Mouse (Mus musculus) spleen, adult 2 months (tissue): ENCODE data around the gene Bhlhe41. TPM values are rescaled to one million over a fixed set of nuclear protein-coding genes. Genes with fewer than 3 reads are reported as not detected.

Experiments used
- DNase-seq, 2 experiments: peaks; one replicate each; pipeline versions ENCODE4 v3.0.0 to v3.0.0-alpha.2; 2012 to 2021; ENCODE audit warnings: low spot score in 2 of 2, low read depth in 1 of 2
- H3K27ac ChIP-seq: fragments of 200-500 bp; 2 replicates; pipeline ENCODE4 v1.5.1; 2012; ENCODE audit warnings: low read length, inconsistent platforms; ENCODE audit not compliant: insufficient read depth
- H3K27me3 ChIP-seq: fragments of 200-500 bp; 2 replicates; pipeline ENCODE4 v1.6.1; 2012; ENCODE audit warnings: mild to moderate bottlenecking, moderate library complexity, low read length, inconsistent platforms; ENCODE audit not compliant: control insufficient read depth, insufficient read depth
- H3K36me3 ChIP-seq: fragments of 200-500 bp; 2 replicates; pipeline ENCODE4 v1.6.1; 2012; ENCODE audit warnings: mild to moderate bottlenecking, low read length, inconsistent platforms; ENCODE audit not compliant: control insufficient read depth, insufficient read depth
- H3K4me1 ChIP-seq: fragments of 200-500 bp; 2 replicates; pipeline ENCODE4 v1.6.1; 2011; ENCODE audit warnings: inconsistent platforms; ENCODE audit not compliant: control insufficient read depth, insufficient read depth, insufficient read length
- H3K4me3 ChIP-seq: fragments of 200-500 bp; 2 replicates; pipeline ENCODE4 v1.5.1; 2011; ENCODE audit warnings: mild to moderate bottlenecking, inconsistent platforms; ENCODE audit not compliant: insufficient read depth, insufficient read length; ENCODE audit errors: extremely low read depth
- CTCF ChIP-seq: fragments of 200-500 bp; IDR thresholded peaks from 2 replicates; pipeline ENCODE4 v1.5.1; 2011; ENCODE audit warnings: mild to moderate bottlenecking, inconsistent platforms; ENCODE audit not compliant: insufficient read depth, insufficient read length, insufficient replicate concordance; ENCODE audit errors: extremely low read depth
- POLR2A ChIP-seq: fragments of 200-500 bp; IDR thresholded peaks from 2 replicates; pipeline ENCODE4 v1.6.1; 2011; ENCODE audit warnings: low read depth, low read length, inconsistent platforms
- WGBS: fragments of 180-500 bp; shearing (Covaris S2); methylation state at CpG from one replicate; pipeline ENCODE4 v1.1.7; 2018; 5-methylcytosine and 5-hydroxymethylcytosine counted together
- polyA plus RNA-seq: library from polyadenylated mRNA; depleted of rRNA; stranded (reverse); fragments of >200 nt; gene quantifications from 2 replicates; pipeline ENCODE4 v1.2.3, GENCODE M21; 2012

Bhlhe41 gene
- polyA plus RNA-seq, 1 experiment = 5.8 TPM

DNA sequence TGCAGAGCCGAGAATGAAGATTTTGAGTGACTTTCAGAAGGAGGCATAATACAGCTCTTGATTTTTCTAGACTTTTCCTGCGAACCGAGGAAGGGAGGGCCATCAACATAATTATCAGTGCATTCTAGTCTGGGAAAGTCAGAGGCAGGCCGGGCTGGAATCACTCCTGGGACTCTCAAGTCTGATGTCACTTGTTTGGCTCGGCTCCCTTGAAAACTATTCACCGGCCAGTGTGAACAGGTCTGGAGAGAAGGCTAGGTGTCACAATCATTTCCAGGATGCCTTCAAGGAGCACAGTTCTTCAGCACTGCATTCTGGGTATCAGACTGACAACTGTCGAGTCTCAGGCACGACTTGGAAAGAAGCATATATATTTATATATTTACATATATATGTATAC, 20.9 kb upstream of the Bhlhe41 start:
- H3K27ac ChIP-seq = no peak overlapping the region
- peaks cover 9% of the 10 kb centered on the region for H3K4me1 ChIP-seq
- WGBS = 87% methylated on average over 8 of the region's 8 CpGs
- no peaks in the 10 kb centered on the region for H3K27me3 ChIP-seq
- no peak for DNase-seq
- H3K36me3 ChIP-seq = no peaks in the 10 kb centered on the region
- H3K4me3 ChIP-seq = no peak overlapping the region
- TF ChIP-seq POLR2A (no peak), CTCF (no peak)

DNA sequence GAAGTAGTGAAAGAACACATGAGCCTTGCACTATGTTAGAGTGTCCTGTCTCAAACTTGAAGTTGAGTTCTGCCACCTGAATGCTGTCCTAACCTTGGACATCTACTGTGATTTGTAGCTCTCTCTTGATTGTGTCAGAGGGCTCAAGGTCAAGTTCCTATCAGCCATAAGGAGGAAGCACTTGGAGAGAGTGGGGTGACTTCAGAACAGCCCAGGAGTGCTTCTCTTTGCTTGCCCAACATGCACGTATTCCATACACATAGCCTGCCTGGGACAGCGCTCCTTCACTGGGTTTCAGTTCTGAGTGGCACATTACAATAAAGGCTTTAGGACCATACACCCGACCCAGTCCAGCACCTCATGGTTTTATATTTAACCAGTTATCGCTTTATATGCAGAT, 19.7 kb upstream of the Bhlhe41 start:
- no peak overlapping the region for H3K4me3 ChIP-seq
- no peak overlapping the region for H3K27ac ChIP-seq
- peaks cover 9% of the 10 kb centered on the region for H3K4me1 ChIP-seq
- DNase-seq = no peak
- no peaks in the 10 kb centered on the region for H3K27me3 ChIP-seq
- WGBS = 86% methylated on average over 4 of the region's 4 CpGs
- TF ChIP-seq POLR2A (no peak), CTCF (no peak)
- no peaks in the 10 kb centered on the region for H3K36me3 ChIP-seq

- Histone ChIP-seq H3K4me1 (peaks cover 9% of the 10 kb centered on the region), H3K27me3 (no peaks in the 10 kb centered on the region), H3K36me3 (no peaks in the 10 kb centered on the region), H3K27ac (no peak overlapping the region), H3K4me3 (no peak overlapping the region)
- peak; percentile 41 to 54 for DNase-seq
- 25% methylated on average over 4 of the region's 4 CpGs for WGBS
- TF ChIP-seq POLR2A (no peak), CTCF (no peak)
Observed at GRCm38 (mm10) chr6:145883668-145884067, 18.3 kb upstream of the Bhlhe41 start.

DNA sequence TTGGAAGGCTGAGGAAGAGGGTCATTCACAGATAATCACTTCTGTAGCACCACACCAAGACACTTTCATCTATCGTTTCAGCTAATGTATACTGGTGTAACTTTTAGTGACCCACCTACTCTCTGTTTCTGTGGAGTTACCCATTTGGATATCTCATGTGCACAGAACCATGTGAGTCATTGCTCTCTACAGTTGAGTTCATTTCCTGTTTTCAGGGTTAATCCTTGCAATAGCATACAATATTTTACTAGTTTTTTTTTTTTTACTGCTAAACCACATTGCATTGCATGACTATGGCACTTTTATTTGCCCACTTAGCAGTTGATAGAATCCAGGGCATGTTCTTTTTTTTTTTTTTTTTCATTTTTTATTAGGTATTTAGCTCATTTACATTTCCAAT, 17.7 kb upstream of the Bhlhe41 start:
- Histone ChIP-seq H3K4me1 (peaks cover 9% of the 10 kb centered on the region), H3K4me3 (no peak overlapping the region), H3K36me3 (no peaks in the 10 kb centered on the region), H3K27ac (no peak overlapping the region), H3K27me3 (no peaks in the 10 kb centered on the region)
- no peak for TF ChIP-seq POLR2A
- no peak for TF ChIP-seq CTCF
- WGBS = 17% methylated on average over 1 of the region's 1 CpGs
- no peak for DNase-seq

GRCm38 (mm10) chr6:145880609-145881008, 15.3 kb upstream of the Bhlhe41 start:
- no peak for DNase-seq
- 59% methylated on average over 5 of the region's 5 CpGs for WGBS
- H3K27me3 ChIP-seq = no peaks in the 10 kb centered on the region
- peaks cover 9% of the 10 kb centered on the region for H3K4me1 ChIP-seq
- TF ChIP-seq POLR2A (no peak), CTCF (no peak)
- H3K36me3 ChIP-seq = no peaks in the 10 kb centered on the region
- H3K4me3 ChIP-seq = no peak overlapping the region
- H3K27ac ChIP-seq = no peak overlapping the region

DNA sequence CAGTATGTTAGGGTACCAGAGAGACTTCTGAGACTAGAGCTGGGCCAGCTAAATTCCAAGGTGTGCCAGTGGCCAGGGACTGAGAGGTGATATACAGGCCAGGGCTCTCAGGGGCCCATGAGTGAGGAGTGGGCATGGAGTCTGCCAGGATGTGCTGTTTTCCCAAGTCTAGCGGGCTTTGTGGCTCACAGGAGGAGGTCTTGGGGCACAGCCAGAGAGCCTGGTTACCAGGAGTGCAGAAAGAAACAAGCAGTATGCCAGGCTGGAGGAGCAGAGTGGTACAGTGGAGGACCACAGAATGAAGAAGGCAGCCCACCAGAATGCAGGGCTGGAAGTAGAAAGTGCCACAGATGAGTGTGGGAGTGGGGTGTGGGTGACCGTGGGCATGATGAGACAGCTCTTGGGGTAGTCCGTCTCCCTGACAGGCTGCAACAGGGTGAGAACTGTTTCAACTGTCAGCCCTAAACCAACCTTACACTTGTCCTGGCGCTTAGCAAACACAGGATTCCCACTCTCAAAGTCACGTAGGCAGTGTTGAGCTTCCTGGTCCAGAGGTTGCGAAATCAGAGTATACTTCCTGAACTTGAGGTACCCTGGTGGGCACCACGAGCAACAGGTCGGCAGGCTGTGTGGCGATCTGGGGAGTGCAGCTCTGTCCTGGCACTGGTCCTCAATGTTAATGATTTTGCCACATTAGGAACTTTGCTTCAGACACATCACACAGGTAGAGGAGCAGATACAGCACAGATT, 11.8 kb upstream of the Bhlhe41 start:
- H3K27ac ChIP-seq = no peak overlapping the region
- DNase-seq = no peak
- H3K4me1 ChIP-seq = 0 out of 2 replicates have a peak, but pooled peaks cover under 1% of the 10 kb centered on the region
- no peaks in the 10 kb centered on the region for H3K27me3 ChIP-seq
- no peaks in the 10 kb centered on the region for H3K36me3 ChIP-seq
- TF ChIP-seq CTCF = no peak
- TF ChIP-seq POLR2A = no peak
- H3K4me3 ChIP-seq = no peak overlapping the region
- 73% methylated on average over 9 of the region's 9 CpGs for WGBS

DNA sequence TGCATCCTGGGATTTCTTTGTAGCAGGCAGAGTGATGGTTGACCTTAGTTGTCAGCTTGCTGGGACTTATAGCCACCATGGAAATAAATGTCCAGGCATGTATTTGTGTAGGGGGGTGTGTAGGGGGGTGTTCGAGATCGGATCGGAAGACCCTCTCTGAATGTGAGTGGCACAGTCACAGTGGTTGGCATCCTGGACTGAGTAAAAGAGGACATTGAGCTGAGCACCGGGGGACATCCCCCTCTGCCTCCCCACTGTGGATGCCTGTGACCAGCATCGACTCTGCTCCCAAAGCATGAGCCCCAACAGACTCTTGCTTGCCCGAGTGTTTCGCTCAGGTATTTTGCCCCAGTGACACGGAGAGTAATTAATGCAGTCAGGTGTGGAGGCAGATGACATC, 8.0 kb upstream of the Bhlhe41 start:
- no peak for DNase-seq
- no peak overlapping the region for H3K4me3 ChIP-seq
- TF ChIP-seq POLR2A (no peak), CTCF (no peak)
- H3K27ac ChIP-seq = no peak overlapping the region
- no peaks in the 10 kb centered on the region for H3K27me3 ChIP-seq
- H3K4me1 ChIP-seq = no peaks in the 10 kb centered on the region
- WGBS = 82% methylated on average over 8 of the region's 8 CpGs
- H3K36me3 ChIP-seq = no peaks in the 10 kb centered on the region
